Mouse (Mus musculus) ES-Bruce4 (cell line): ENCODE measurements around the gene Rpl10. TPM values are rescaled to one million over a fixed set of nuclear protein-coding genes. Genes with fewer than 3 reads are reported as not detected.

ENCODE experiments used
- H3K27ac ChIP-seq: 2 replicates; pipeline ENCODE4 v1.5.1; 2012; ENCODE audit warnings: low read length, inconsistent platforms; ENCODE audit not compliant: insufficient read depth
- H3K27me3 ChIP-seq: 2 replicates; pipeline ENCODE4 v1.6.1; 2012; ENCODE audit warnings: mild to moderate bottlenecking, low read length, inconsistent platforms; ENCODE audit not compliant: control insufficient read depth, poor library complexity, insufficient read depth, severe bottlenecking
- H3K36me3 ChIP-seq: 2 replicates; pipeline ENCODE4 v1.6.1; 2012; ENCODE audit warnings: inconsistent platforms, mild to moderate bottlenecking, low read length, moderate library complexity; ENCODE audit not compliant: control insufficient read depth, poor library complexity, insufficient read depth, severe bottlenecking
- H3K4me1 ChIP-seq: one replicate; pipeline ENCODE4 v1.8.1; 2011; ENCODE audit warnings: low read length; ENCODE audit not compliant: control insufficient read depth, insufficient read depth
- H3K4me3 ChIP-seq: 2 replicates; pipeline ENCODE4 v1.5.1; 2011; ENCODE audit warnings: low read depth, mild to moderate bottlenecking, low read length
- H3K9ac ChIP-seq: 2 replicates; pipeline ENCODE4 v1.6.1; 2012; ENCODE audit warnings: low read depth, mild to moderate bottlenecking, inconsistent platforms; ENCODE audit not compliant: poor library complexity, severe bottlenecking
- H3K9me3 ChIP-seq: replicated peaks from 2 replicates; pipeline ENCODE4 v1.6.1; 2012; ENCODE audit warnings: mild to moderate bottlenecking, low read length, inconsistent platforms; ENCODE audit not compliant: control insufficient read depth, poor library complexity, insufficient read depth, severe bottlenecking
- CTCF ChIP-seq: IDR thresholded peaks from one replicate; pipeline ENCODE4 v1.8.1; 2011; ENCODE audit warnings: low read depth, low read length
- EP300 ChIP-seq: IDR thresholded peaks from 2 replicates; pipeline ENCODE4 v1.6.1; 2011; ENCODE audit warnings: low read depth, low read length; ENCODE audit not compliant: insufficient read depth
- POLR2A ChIP-seq: IDR thresholded peaks from one replicate; pipeline ENCODE4 v1.8.1; 2011; ENCODE audit warnings: low read length; ENCODE audit not compliant: insufficient read depth
- polyA plus RNA-seq: library from polyadenylated mRNA; stranded (reverse); fragments of >200 nt; gene quantifications from 2 replicates; pipeline ENCODE4 v1.2.4, GENCODE M21; 2011; ENCODE audit warnings: low read depth; ENCODE audit not compliant: missing spikeins, insufficient read depth, insufficient read length

Rpl10 gene
- polyA plus RNA-seq, 1 experiment = 239 TPM

DNA sequence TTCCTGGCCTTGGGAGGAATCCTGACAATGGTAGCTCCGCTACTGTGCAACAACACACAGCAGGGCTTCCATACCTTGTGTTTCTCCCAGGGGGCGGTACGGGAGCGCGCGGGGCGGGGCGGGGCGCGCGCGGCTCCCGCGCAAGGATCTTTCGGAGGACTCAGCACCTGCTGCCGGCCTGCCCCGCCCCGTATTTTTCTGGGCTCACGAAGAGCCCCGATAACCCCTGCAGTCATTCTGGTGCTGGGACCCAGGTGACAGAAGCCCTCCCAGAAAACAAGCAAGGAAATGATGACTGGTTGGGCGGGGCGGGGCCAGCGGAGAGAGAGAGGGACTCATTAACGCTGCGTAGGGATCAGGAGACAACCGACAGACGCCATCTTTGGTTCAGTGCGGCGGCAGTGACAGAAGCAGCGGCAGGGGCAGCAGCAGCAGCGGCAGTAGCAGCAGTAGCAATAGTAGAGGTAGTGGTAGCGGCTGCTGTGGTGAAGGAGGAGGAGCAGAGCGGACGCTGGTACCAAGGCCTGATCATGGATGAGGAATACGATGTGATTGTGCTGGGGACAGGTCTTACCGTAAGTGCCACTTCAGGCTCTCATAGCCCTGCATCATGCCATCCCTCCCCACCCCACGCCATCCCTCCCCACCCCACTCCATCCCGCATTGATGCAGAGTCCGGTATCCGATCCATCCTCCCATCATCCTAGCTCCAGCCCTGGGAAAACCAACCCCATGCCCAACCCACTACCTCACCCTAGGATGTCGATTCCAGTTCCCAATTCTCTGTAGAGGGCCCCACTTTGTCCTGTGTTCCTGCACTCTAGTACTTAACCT lies 34.5 kb downstream of the Rpl10 start, which contains the start of gene Gdi1:
TSS of gene Gdi1 (plus strand) at position 132 of the 834 bp plus-strand sequence.
- Histone ChIP-seq H3K27ac (peak within 1 kb of the TSS; percentile 80), H3K27me3 (no peaks in the 10 kb centered on the region), H3K9me3 (no peaks in the 10 kb centered on the region), H3K4me3 (peak within 1 kb of the TSS; percentile 88), H3K4me1 (no peaks in the 10 kb centered on the region), H3K36me3 (peaks cover 25% of the 10 kb centered on the region), H3K9ac (peak within 1 kb of the TSS; percentile 80)
- peak; percentile 75 for TF ChIP-seq POLR2A
- 0 out of 2 replicates have a peak, but pooled peaks have one; percentile 31 for TF ChIP-seq EP300
- TF ChIP-seq CTCF = no peak

DNA sequence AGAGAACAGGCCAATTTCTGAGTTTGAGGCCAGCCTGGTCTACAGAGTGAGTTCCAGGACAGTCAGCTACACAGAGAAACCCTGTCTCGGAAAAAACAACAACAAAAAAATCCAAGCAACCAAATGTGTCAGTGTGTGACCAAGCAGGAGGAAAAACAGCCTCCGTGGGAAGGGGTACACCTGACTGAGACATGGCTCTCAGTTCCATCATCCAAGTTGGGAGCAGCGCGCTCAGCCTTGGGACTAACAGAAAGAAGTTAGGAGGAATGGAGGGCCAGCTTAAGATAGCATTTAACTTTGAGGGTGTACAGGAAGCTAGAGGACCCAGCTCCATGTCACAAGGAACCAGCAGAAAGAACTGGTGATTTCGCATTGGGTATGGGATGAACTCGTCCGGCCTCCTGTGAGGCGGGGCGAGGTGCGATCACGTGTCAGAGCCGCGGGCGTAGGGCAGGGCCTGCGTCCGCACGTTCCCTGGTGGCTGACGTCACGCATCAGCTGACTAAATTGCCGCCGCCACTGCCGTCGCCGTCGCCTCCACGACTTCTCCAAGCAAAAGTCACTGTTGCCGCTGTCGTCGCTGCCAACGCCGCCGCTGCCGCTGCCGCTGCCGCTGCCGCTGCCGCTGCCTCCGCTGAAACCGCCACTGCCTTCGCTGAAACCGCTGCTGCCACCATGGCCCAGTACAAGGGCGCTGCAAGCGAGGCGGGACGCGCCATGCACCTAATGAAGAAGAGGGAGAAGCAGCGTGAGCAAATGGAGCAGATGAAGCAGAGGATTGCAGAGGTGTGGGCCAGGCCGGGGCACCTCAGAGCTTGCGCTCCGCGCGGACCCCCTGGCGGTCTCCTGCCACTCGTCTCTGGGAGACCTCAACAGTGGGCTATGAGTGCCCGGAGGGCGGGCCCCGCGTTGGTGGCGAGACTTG lies 42.2 kb downstream of the Rpl10 start, which contains the start of gene Fam50a:
TSS of gene Fam50a (plus strand) at position 494 of the 925 bp plus-strand sequence.
- H3K4me3 ChIP-seq = peak within 1 kb of the TSS; percentile 93
- peaks cover 10% of the 10 kb centered on the region for H3K36me3 ChIP-seq
- no peak for TF ChIP-seq EP300
- TF ChIP-seq CTCF = no peak
- peak; percentile 10 for TF ChIP-seq POLR2A
- no peaks in the 10 kb centered on the region for H3K9me3 ChIP-seq
- no peaks in the 10 kb centered on the region for H3K4me1 ChIP-seq
- peak within 1 kb of the TSS; percentile 83 for H3K9ac ChIP-seq
- H3K27ac ChIP-seq = peak within 1 kb of the TSS; percentile 30; the same call in 1 of the 2 replicates
- H3K27me3 ChIP-seq = no peaks in the 10 kb centered on the region

Other genes starting within 250 kb of the Rpl10 start
- 35.1 and 35.4 TPM in 2 replicates for gene Irak1, start 246.9 kb upstream of the Rpl10 start, polyA plus RNA-seq
- gene Opn1mw, start 143.3 kb upstream of the Rpl10 start, polyA plus RNA-seq = not detected in 2 replicates
- gene Mecp2, start 135.4 kb upstream of the Rpl10 start, polyA plus RNA-seq = 21.5 and 22.7 TPM in 2 replicates
- gene Tex28, start 103.0 kb upstream of the Rpl10 start, polyA plus RNA-seq = not detected in 2 replicates
- gene Tktl1, start 93.6 kb upstream of the Rpl10 start, polyA plus RNA-seq = not detected in 2 replicates
- gene Flna, start 21.0 kb upstream of the Rpl10 start, polyA plus RNA-seq = 288 and 325 TPM in 2 replicates
- gene Emd, start 16.1 kb upstream of the Rpl10 start, polyA plus RNA-seq = 154 and 169 TPM in 2 replicates
- gene Taz, start 11.1 kb downstream of the Rpl10 start, polyA plus RNA-seq = 27.6 and 30.5 TPM in 2 replicates
- 3.9 and 5.9 TPM in 2 replicates for gene Dnase1l1, start 11.5 kb downstream of the Rpl10 start, polyA plus RNA-seq
- gene Atp6ap1, start 26.3 kb downstream of the Rpl10 start, polyA plus RNA-seq = 74.7 and 75.7 TPM in 2 replicates
- 157 and 164 TPM in 2 replicates for gene Gdi1, start 34.2 kb downstream of the Rpl10 start, polyA plus RNA-seq
- 58.9 and 63.7 TPM in 2 replicates for gene Fam50a, start 42.2 kb downstream of the Rpl10 start, polyA plus RNA-seq
- gene Plxna3, start 58.3 kb downstream of the Rpl10 start, polyA plus RNA-seq = 9.1 and 10.5 TPM in 2 replicates
- gene Lage3, start 82.8 kb downstream of the Rpl10 start, polyA plus RNA-seq = 54.0 and 54.4 TPM in 2 replicates
- gene Ubl4a, start 102.4 kb downstream of the Rpl10 start, polyA plus RNA-seq = 45.2 and 57.1 TPM in 2 replicates
- 2.6 and 3.0 TPM in 2 replicates for gene Slc10a3, start 102.5 kb downstream of the Rpl10 start, polyA plus RNA-seq
- 10.8 and 14.2 TPM in 2 replicates for gene Fam3a, start 122.5 kb downstream of the Rpl10 start, polyA plus RNA-seq
- gene Ikbkg, start 122.5 kb downstream of the Rpl10 start, polyA plus RNA-seq = 16.4 and 20.5 TPM in 2 replicates
- 35.0 and 37.0 TPM in 2 replicates for gene G6pdx, start 158.4 kb downstream of the Rpl10 start, polyA plus RNA-seq
- not detected in 2 replicates for gene Gm6880, start 210.6 kb downstream of the Rpl10 start, polyA plus RNA-seq